Mouse (Mus musculus) bone marrow macrophage, adult 2 months (primary cell): ENCODE results near the gene Mgat4b.

ENCODE experiments used
- CTCF ChIP-seq: IDR thresholded peaks from 2 replicates; pipeline ENCODE4 v1.5.1; 2012; ENCODE audit warnings: low read depth, mild to moderate bottlenecking, low read length, moderate library complexity
- POLR2A ChIP-seq: IDR thresholded peaks from 2 replicates; pipeline ENCODE4 v1.6.1; 2012; ENCODE audit warnings: mild to moderate bottlenecking, low read depth, low read length, borderline replicate concordance

DNA sequence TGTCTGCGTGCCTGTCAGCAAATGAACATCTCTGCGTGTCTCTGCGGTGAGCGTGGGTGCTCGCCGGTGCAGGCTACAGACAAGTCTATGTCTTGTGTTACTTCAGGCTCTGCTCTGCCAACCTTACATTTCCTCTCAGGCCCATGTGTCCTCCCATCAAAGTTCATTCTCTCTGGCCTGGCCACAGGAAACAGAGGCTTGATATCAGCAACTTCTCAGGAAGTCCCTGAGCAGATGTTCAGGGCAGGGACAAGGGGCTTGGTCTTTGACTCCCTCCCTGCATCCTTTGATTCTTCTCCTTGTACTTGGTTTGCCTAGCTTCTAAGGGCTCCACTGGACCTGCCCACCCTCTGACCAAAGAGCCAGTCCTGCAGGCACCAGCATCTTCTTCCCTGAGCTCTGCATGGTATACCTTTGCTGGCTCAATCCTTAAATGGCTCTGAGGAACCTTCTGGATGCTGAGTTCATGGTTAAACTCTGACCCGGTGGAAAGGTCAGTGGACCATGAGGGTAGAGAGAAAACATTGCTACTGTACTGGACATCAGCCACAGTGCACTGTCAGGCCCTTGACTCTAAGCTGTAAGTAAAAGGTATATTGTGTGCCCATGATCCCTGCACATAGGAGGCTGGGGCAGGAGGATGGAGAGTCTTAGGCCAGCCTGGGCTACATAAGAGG, 29.7 kb downstream of the Mgat4b start:
- no peak for TF ChIP-seq POLR2A
- no peak for TF ChIP-seq CTCF
